Comparison of ENCODE assay signal across 15 mouse cellular contexts in the genomic region with DNA sequence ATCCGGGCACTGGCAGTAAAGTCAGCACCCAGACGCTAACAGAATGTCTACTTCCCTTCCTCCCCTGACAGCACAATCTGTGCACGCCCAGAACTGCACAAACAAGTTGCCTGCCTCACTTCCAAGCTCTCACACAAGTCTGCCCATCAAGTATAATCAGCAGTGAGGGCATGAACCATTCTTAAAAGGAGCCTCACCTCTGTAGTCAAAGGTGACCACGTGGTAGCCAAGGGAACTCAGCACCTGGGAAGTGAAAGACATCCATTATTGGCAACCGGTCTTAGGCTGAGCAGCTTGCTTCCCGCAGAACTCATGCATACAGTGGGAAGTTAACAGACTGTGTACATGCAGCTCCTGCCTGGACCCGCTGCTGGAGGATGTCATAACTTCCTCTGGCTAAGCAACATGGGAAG. TPM values are rescaled to one million over a fixed set of nuclear protein-coding genes. Genes with fewer than 3 reads are reported as not detected.
A peak's percentile ranks its signal among the peaks of the same experiment; 100 is the strongest.
DNase-seq lines count a peak whose midpoint lies in the region; ATAC-seq and TF ChIP-seq lines count a peak whose summit lies in the region.
"Had no signal": no experiment of that assay in that cellular context is flagged by ENCODE, and none has a peak within 500 bp of the region (broad histone marks: within the 10 kb centered on the region; RNA-seq: fewer than 3 reads in every experiment).

No protein-coding gene starts in this region.

- H3K9ac ChIP-seq in heart, adult 2 months (ENCODE audit: low read depth, low read length): no peak overlapping the region
- H3K9ac ChIP-seq in midbrain, postnatal 0 days (replicated peaks; ENCODE audit: low read length, poor library complexity, severe bottlenecking): no peak overlapping the region
- H3K9ac ChIP-seq in midbrain, embryonic 13.5 days (replicated peaks): no peak overlapping the region

- intact Hi-C loops in heart, adult 2 months (cut with DNase I): no loop called here
- intact Hi-C loops in heart, postnatal 25 days (cut with DNase I): no loop called here

- H3K79me2 ChIP-seq in heart, adult 2 months (replicated peaks; ENCODE audit: control insufficient read depth, insufficient read depth, low read length): no peaks in the 10 kb centered on the region

- H3K36me3 ChIP-seq in heart, adult 2 months (ENCODE audit: control insufficient read depth, insufficient read depth, low read length): no peaks in the 10 kb centered on the region
- H3K36me3 ChIP-seq in midbrain, postnatal 0 days (ENCODE audit: insufficient read depth, low read length): peaks cover 22% of the 10 kb centered on the region
- peaks cover 39% of the 10 kb centered on the region for H3K36me3 ChIP-seq in midbrain, embryonic 13.5 days

- no peaks in the 10 kb centered on the region for H3K27me3 ChIP-seq in heart, adult 2 months (ENCODE audit: control insufficient read depth, insufficient read depth, low read length)
- no peaks in the 10 kb centered on the region for H3K27me3 ChIP-seq in midbrain, postnatal 0 days (ENCODE audit: insufficient read depth, low read length)
- no peaks in the 10 kb centered on the region for H3K27me3 ChIP-seq in midbrain, embryonic 13.5 days

- DNase-seq in heart, adult 2 months: peak in 1 of 2 experiments; percentile 44
- no peak for DNase-seq in heart, postnatal 25 days (ENCODE audit: low spot score)
- DNase-seq in midbrain, postnatal 0 days (ENCODE audit: low spot score): no peak
- DNase-seq in layer of hippocampus, adult 11-12 months (ENCODE audit: low spot score): peak; percentile 70
- no peak for DNase-seq in cerebellum, postnatal 10 days
- no peak for DNase-seq in thymus, postnatal 36 days
- DNase-seq: adrenal gland, postnatal 25 days; heart, postnatal 10 days; liver; lung, postnatal 10 days had no signal

- WGBS in heart, adult 2 months: 63% methylated on average over 7 of the region's 7 CpGs
- WGBS in midbrain, postnatal 0 days: 83% methylated on average over 7 of the region's 7 CpGs
- 86% methylated on average over 7 of the region's 7 CpGs for WGBS in midbrain, embryonic 13.5 days

- ATAC-seq in midbrain, postnatal 0 days (ENCODE audit: low FRiP score): 0 out of 2 replicates have a peak, but pooled peaks have one; percentile 11
- ATAC-seq in midbrain, embryonic 13.5 days: no peak
- peak; percentile 17; the same call in 1 of the 2 replicates for ATAC-seq in megakaryocyte, adult 5-6 weeks (ENCODE audit: poor library complexity, severe bottlenecking)
- ATAC-seq: hindbrain, embryonic 16.5 days had no signal

- H3K4me1 ChIP-seq in heart, adult 2 months (ENCODE audit: control insufficient read depth, insufficient read depth, low read length): peaks cover 2% of the 10 kb centered on the region
- no peaks in the 10 kb centered on the region for H3K4me1 ChIP-seq in midbrain, postnatal 0 days (ENCODE audit: insufficient read depth, low read length)
- no peaks in the 10 kb centered on the region for H3K4me1 ChIP-seq in midbrain, embryonic 13.5 days (replicated peaks)

- H3K9me3 ChIP-seq in midbrain, postnatal 0 days (ENCODE audit: low read length): no peaks in the 10 kb centered on the region
- H3K9me3 ChIP-seq in midbrain, embryonic 13.5 days: no peaks in the 10 kb centered on the region

- H3K27ac ChIP-seq in heart, adult 2 months: no peak overlapping the region
- no peak overlapping the region for H3K27ac ChIP-seq in midbrain, postnatal 0 days (ENCODE audit: low read depth, low read length)
- H3K27ac ChIP-seq in midbrain, embryonic 13.5 days: no peak overlapping the region

- TF ChIP-seq EP300 in heart, adult 2 months (IDR thresholded peaks at IDR 0.05; ENCODE audit: insufficient read depth, low read depth, low read length): no peak

- no peak overlapping the region for H3K4me2 ChIP-seq in midbrain, postnatal 0 days (ENCODE audit: low read depth, low read length, poor library complexity, severe bottlenecking)
- no peak overlapping the region for H3K4me2 ChIP-seq in midbrain, embryonic 13.5 days (replicated peaks)
- H3K4me2 ChIP-seq: midbrain, embryonic 11.5 days had no signal

- TF ChIP-seq POLR2A in heart, adult 2 months (IDR thresholded peaks at IDR 0.05; ENCODE audit: insufficient read depth, low read depth, low read length): 0 out of 2 replicates have a peak, but pooled peaks have one; percentile 22

- TF ChIP-seq CTCF in heart, adult 2 months (IDR thresholded peaks at IDR 0.05): no peak
- TF ChIP-seq CTCF in midbrain, postnatal 0 days (IDR thresholded peaks at IDR 0.05): no peak

- H3K4me3 ChIP-seq in heart, adult 2 months: no peak overlapping the region
- H3K4me3 ChIP-seq in midbrain, postnatal 0 days (ENCODE audit: low read depth, low read length): no peak overlapping the region
- H3K4me3 ChIP-seq in midbrain, embryonic 13.5 days (replicated peaks): no peak overlapping the region
- H3K4me3 ChIP-seq: erythroblast, embryonic 14.5 days had no signal

RNA-seq across cellular contexts. Expression of a gene that starts 55.5 kb away (rescaled TPM):
- total RNA-seq in heart, adult 2 months (2021): 100 to 1,000 TPM; 448 to 514 TPM
- polyA plus RNA-seq in heart, adult 2 months (2012; rRNA removed): 343 and 518 TPM in 2 replicates
- total RNA-seq in heart, postnatal 25 days (2021): 100 to 1,000 TPM; 444 to 470 TPM
- 228 and 281 TPM in 2 replicates for total RNA-seq in midbrain, postnatal 0 days (2014; rRNA removed)
- 124 and 136 TPM in 2 replicates for polyA plus RNA-seq in midbrain, postnatal 0 days (2015; fragmentation: Nextera tagmentation; extraction: Ambion mirVana)
- polyA plus RNA-seq in midbrain, embryonic 13.5 days (2015; fragmentation: Nextera tagmentation; extraction: Ambion mirVana): 66.0 and 72.5 TPM in 2 replicates
- total RNA-seq in megakaryocyte, adult 5-6 weeks (2015): 8.3 and 8.5 TPM in 2 replicates
- total RNA-seq in megakaryocyte, adult 5-6 weeks (2017): 26.0 and 35.4 TPM in 2 replicates
